Mouse (Mus musculus) macrophage (primary cell): Measurements from ENCODE around the gene Dnajc5g. TPM values are rescaled to one million over a fixed set of nuclear protein-coding genes. Genes with fewer than 3 reads are reported as not detected.

Source experiments
- H3K27ac ChIP-seq: fragments of 350-480 bp; formaldehyde crosslinking; 2 replicates; pipeline ENCODE4 v1.9.0; 2021
- H3K36me3 ChIP-seq: fragments of 350-480 bp; formaldehyde crosslinking; 2 replicates; pipeline ENCODE4 v1.9.0; 2021; ENCODE audit errors: inconsistent target
- H3K4me3 ChIP-seq: fragments of 350-480 bp; formaldehyde crosslinking; 2 replicates; pipeline ENCODE4 v1.9.0; 2021; ENCODE audit errors: inconsistent target
- H3K79me2 ChIP-seq: fragments of 350-480 bp; formaldehyde crosslinking; 2 replicates; pipeline ENCODE4 v1.9.0; 2021; ENCODE audit errors: inconsistent target
- WGBS: methylation state at CpG from one replicate; pipeline ENCODE4 v1.1.7; 2026; ENCODE audit warnings: inconsistent platforms; ENCODE audit not compliant: missing documents; 5-methylcytosine and 5-hydroxymethylcytosine counted together
- polyA plus RNA-seq: library from polyadenylated mRNA; stranded (reverse); fragments of 250-400 nt; gene quantifications from 3 replicates; pipeline ENCODE4 v1.2.4, GENCODE M21; 2018; ENCODE audit warnings: inconsistent platforms

The Dnajc5g gene
- polyA plus RNA-seq, 1 experiment from 2014 or later: not detected

DNA sequence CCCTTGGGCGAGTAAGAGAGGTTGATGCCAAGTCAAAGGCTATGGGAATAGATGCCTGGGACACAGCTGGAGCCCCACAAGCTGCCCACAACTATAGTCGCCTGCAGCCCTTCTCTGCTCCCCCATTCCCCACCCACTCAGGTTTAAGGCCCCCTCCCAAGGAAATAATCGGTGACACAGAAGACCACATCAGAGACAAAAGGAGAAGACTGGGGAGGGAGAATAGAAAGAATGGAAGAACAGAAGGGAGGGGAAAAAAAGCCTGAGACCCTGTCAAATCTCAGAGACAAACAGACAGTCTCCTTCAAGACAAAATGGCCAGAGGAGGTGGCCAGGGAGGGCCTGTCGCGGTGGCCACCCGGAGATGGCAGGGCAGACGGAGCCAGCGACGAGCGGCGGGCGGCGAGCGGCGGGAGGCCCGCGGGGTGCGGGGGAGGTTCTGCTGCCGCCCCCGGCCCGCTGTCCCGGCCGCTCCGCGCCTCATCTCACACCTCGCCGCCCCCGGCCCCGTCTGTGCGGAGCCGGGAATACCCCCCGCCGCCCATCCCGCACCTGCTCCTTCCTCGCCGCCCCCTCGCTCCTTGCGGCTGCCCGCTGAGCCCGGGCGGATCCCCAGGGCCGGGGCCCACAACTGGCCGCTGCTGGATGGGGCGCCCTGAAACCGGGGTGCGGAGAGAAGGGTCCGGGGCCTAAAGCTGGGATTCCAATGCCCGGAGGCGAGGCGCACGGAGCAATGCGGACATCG lies 13.7 kb upstream of the Dnajc5g start:
- H3K4me3 ChIP-seq: no peak overlapping the region
- 10% methylated on average over 52 of the region's 53 CpGs for WGBS
- no peaks in the 10 kb centered on the region for H3K79me2 ChIP-seq
- H3K36me3 ChIP-seq: no peaks in the 10 kb centered on the region
- no peak overlapping the region for H3K27ac ChIP-seq

GRCm38 (mm10) chr5:31093151-31094041 lies 12.7 kb upstream of the Dnajc5g start:
- H3K4me3 ChIP-seq: no peak overlapping the region
- WGBS: 4% methylated on average over 49 of the region's 54 CpGs
- no peaks in the 10 kb centered on the region for H3K79me2 ChIP-seq
- H3K36me3 ChIP-seq: no peaks in the 10 kb centered on the region
- no peak overlapping the region for H3K27ac ChIP-seq

- no peaks in the 10 kb centered on the region for H3K36me3 ChIP-seq
- no peak overlapping the region for H3K4me3 ChIP-seq
- WGBS: 5% methylated on average over 28 of the region's 29 CpGs
- no peak overlapping the region for H3K27ac ChIP-seq
- no peaks in the 10 kb centered on the region for H3K79me2 ChIP-seq
Observed at GRCm38 (mm10) chr5:31094100-31094798, 11.8 kb upstream of the Dnajc5g start.

DNA sequence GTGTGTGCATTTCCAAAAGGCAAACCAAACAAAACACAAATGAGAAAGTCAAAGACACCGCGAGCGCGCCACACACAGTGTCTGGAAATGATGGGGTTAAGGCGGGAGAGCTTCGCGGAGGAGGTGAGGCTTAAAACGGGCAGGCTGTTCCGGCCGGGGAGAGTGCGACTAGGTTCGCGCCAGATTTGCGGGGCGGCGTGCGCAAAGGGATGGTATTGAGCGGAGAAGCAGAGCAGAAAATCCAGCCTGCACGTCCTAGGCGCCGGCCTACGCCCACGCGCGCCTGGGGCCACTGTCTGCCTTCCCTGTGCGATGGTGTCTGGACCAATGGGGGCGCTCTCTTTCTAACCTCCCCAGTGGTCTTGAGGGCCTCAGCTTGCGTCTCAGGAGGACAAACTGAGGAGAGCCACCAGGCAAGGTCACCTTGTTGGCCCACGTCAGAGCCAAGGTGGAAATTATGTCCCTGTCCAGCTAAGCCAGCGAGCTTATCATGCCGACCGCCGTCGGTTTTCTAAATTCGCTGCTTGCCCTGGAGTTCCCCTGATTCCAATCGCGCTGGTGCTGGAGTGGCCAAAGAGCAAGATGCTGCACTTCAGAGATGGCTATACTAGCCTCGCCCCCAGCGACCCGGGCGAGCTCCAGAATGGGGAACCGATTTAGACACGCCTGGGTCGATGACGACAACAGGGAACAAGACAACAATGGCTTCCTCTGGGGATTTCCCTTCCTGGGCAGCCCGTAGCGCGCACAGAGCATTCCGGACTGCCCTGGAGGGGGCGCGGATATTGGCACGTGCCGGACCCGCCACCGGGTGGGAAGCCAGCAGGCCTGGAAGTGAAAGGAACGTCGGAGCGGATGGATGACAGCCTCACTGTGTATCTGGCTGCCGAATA lies 11.0 kb upstream of the Dnajc5g start:
- H3K36me3 ChIP-seq: no peaks in the 10 kb centered on the region

GRCm38 (mm10) chr5:31095711-31096480 lies 10.2 kb upstream of the Dnajc5g start:
- 40% methylated on average over 11 of the region's 11 CpGs for WGBS
- no peaks in the 10 kb centered on the region for H3K79me2 ChIP-seq
- H3K36me3 ChIP-seq: no peaks in the 10 kb centered on the region
- no peak overlapping the region for H3K27ac ChIP-seq
- H3K4me3 ChIP-seq: peak overlapping the region; percentile 10; the same call in 1 of the 2 replicates

More for the DNA sequence above, 11.0 kb upstream of the Dnajc5g start:
- H3K4me3 ChIP-seq: peak overlapping the region; percentile 10; the same call in 1 of the 2 replicates
- no peak overlapping the region for H3K27ac ChIP-seq
- 1% methylated on average over 59 of the region's 59 CpGs for WGBS
- H3K79me2 ChIP-seq: no peaks in the 10 kb centered on the region

GRCm38 (mm10) chr5:31108000-31108490 lies 2.0 kb downstream of the Dnajc5g start, which contains the start of gene Slc30a3:
Slc30a3 (minus strand) TSS chr5:31108237.
- Histone ChIP-seq H3K36me3 (no peaks in the 10 kb centered on the region), H3K27ac (no peak within 1 kb of the TSS), H3K79me2 (no peaks in the 10 kb centered on the region), H3K4me3 (no peak within 1 kb of the TSS)
- 92% methylated on average over 18 of the region's 18 CpGs for WGBS

DNA sequence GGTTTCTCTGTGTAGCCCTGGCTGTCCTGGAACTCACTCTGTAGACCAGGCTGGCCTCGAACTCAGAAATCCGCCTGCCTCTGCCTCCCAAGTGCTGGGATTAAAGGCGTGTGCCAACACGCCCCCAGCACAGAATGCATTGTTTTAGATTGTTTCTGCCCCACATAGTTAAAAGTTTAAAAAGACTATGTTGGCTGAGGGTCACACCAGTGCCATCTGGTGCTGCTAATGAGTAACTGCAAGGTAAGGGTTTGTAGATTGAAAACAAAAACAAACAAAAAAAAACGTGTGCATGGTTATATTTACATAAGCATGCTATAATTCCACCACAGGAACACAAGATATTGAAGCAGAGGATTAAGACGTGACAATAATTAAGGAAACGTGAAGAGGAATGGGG lies 4.7 kb downstream of the Dnajc5g start:
- 22% methylated on average over 7 of the region's 7 CpGs for WGBS
- Histone ChIP-seq H3K27ac (no peak overlapping the region), H3K79me2 (no peaks in the 10 kb centered on the region), H3K4me3 (no peak overlapping the region), H3K36me3 (no peaks in the 10 kb centered on the region)

DNA sequence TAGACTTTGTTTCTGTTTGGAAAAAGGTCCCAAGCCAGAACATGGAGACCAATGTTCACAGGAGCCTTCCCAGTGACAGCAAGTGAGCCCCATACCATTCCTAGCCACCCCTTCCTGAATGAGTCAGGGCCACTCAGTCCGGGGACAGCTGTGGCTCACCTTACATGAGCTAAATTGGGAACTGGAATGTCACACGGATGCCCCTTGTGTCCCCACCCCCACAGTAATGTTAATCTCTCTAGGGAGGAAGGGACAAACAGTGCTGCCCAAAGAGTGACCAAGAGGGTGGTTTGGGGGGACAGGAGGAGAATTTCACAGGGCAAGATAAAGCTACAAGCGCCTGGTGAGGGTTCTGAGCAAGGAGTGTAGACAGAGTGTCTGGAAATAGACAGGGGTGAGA lies 10.3 kb downstream of the Dnajc5g start, which contains the start of gene Trim54:
Gene Trim54, plus strand, starts transcription at position 359 of the 400 bp plus-strand sequence.
- Histone ChIP-seq H3K36me3 (no peaks in the 10 kb centered on the region), H3K79me2 (no peaks in the 10 kb centered on the region), H3K4me3 (no peak within 1 kb of the TSS), H3K27ac (no peak within 1 kb of the TSS)
- WGBS: 31% methylated on average over 3 of the region's 3 CpGs

- Histone ChIP-seq H3K4me3 (no peak overlapping the region), H3K36me3 (no peaks in the 10 kb centered on the region), H3K79me2 (no peaks in the 10 kb centered on the region), H3K27ac (no peak overlapping the region)
- 36% methylated on average over 10 of the region's 10 CpGs for WGBS
Observed at GRCm38 (mm10) chr5:31116912-31117311, 10.8 kb downstream of the Dnajc5g start.

- 51% methylated on average over 8 of the region's 8 CpGs for WGBS
- H3K27ac ChIP-seq: no peak overlapping the region
- H3K36me3 ChIP-seq: no peaks in the 10 kb centered on the region
- no peak overlapping the region for H3K4me3 ChIP-seq
- H3K79me2 ChIP-seq: no peaks in the 10 kb centered on the region
Observed at GRCm38 (mm10) chr5:31121111-31121510, 15.0 kb downstream of the Dnajc5g start.

DNA sequence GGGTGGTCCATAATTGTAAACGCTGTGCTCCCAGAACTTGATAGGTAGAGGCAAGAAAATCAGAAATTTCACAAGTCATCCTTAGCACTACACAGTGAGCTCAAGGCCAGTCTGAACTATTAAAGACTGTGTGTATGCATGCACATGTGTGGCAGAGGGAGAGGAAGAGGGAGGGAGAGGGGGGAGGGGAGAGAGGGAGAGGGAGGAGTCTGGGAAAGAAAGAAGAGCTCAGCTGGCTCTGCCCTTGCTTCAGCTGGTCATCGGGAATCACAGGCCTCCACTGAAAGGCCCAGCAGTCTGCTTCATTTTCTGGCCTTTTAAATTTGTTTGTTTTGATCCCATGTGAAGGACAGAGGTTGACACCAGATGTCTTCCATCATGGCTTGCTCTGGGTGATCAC lies 17.4 kb downstream of the Dnajc5g start:
- H3K36me3 ChIP-seq: no peaks in the 10 kb centered on the region
- H3K27ac ChIP-seq: no peak overlapping the region
- WGBS: 48% methylated on average over 2 of the region's 2 CpGs
- no peaks in the 10 kb centered on the region for H3K79me2 ChIP-seq
- no peak overlapping the region for H3K4me3 ChIP-seq

- H3K27ac ChIP-seq: no peak overlapping the region
- no peak overlapping the region for H3K4me3 ChIP-seq
- no peaks in the 10 kb centered on the region for H3K79me2 ChIP-seq
- H3K36me3 ChIP-seq: no peaks in the 10 kb centered on the region
- WGBS: 45% methylated on average over 5 of the region's 5 CpGs
Observed at GRCm38 (mm10) chr5:31126050-31126449, 20.0 kb downstream of the Dnajc5g start.
